Comparison of ENCODE assay signal across 10 mouse cellular contexts in genomic region chr16:89958982-89959381, GRCm38 (mm10).
DNase-seq lines count a peak whose midpoint lies in the region; ATAC-seq lines count a peak whose summit lies in the region.
"Had no signal": no experiment of that assay in that cellular context is flagged by ENCODE, and none has a peak within 500 bp of the region (broad histone marks: within the 10 kb centered on the region; RNA-seq: fewer than 3 reads in every experiment).

No protein-coding gene starts in this region.

- intact Hi-C loops in left cerebral cortex, postnatal 4 days (cut with DNase I): no loop called here

- DNase-seq in heart, adult 11 months: peak; percentile 81
- no peak for DNase-seq in heart, adult 18-20 months
- DNase-seq in neural tube, embryonic 11.5 days (ENCODE audit: low spot score): peak; percentile 27
- no peak for DNase-seq in neural tube, embryonic 10.5 days (ENCODE audit: extremely low spot score, low spot score)
- peak; percentile 19 for DNase-seq in kidney, postnatal 14 days
- DNase-seq in layer of hippocampus, postnatal 36 days: no peak
- no peak for DNase-seq in left cerebral cortex, postnatal 4 days

- no peaks in the 10 kb centered on the region for H3K9me3 ChIP-seq in neural tube, embryonic 11.5 days (ENCODE audit: control insufficient read depth, low read length)
- H3K9me3 ChIP-seq in stomach, embryonic 15.5 days: no peaks in the 10 kb centered on the region
- H3K9me3 ChIP-seq: forebrain, embryonic 15.5 days had no signal

- no peaks in the 10 kb centered on the region for H3K27me3 ChIP-seq in neural tube, embryonic 11.5 days (ENCODE audit: control insufficient read depth, insufficient read depth, low read length)
- no peaks in the 10 kb centered on the region; the same call in 1 of the 2 replicates for H3K27me3 ChIP-seq in stomach, embryonic 15.5 days (replicated peaks)
- H3K27me3 ChIP-seq: forebrain, embryonic 15.5 days had no signal

- no peak overlapping the region for H3K9ac ChIP-seq in neural tube, embryonic 11.5 days (ENCODE audit: low read length)
- H3K9ac ChIP-seq in stomach, embryonic 15.5 days: no peak overlapping the region
- H3K9ac ChIP-seq: forebrain, embryonic 15.5 days had no signal

- H3K4me2 ChIP-seq in neural tube, embryonic 11.5 days (ENCODE audit: low read depth): no peak overlapping the region
- H3K4me2 ChIP-seq in stomach, embryonic 15.5 days: peak overlapping the region; percentile 85
- H3K4me2 ChIP-seq: forebrain, embryonic 15.5 days had no signal

- no peak for ATAC-seq in neural tube, embryonic 11.5 days (ENCODE audit: insufficient read depth, low FRiP score, low TSS enrichment)
- ATAC-seq in stomach, embryonic 15.5 days (ENCODE audit: insufficient read depth, low FRiP score, low read depth): no peak
- ATAC-seq: activated CD4-positive, CD25-positive, alpha-beta regulatory T cell, adult 4 months; forebrain, embryonic 15.5 days had no signal

- no peak overlapping the region for H3K27ac ChIP-seq in neural tube, embryonic 11.5 days (ENCODE audit: low read depth, low read length)
- no peak overlapping the region for H3K27ac ChIP-seq in stomach, embryonic 15.5 days
- H3K27ac ChIP-seq: forebrain, embryonic 15.5 days had no signal

- 31% methylated on average over 12 of the region's 12 CpGs for WGBS in neural tube, embryonic 11.5 days
- WGBS in stomach, embryonic 15.5 days: 25% methylated on average over 12 of the region's 12 CpGs

- H3K4me1 ChIP-seq in neural tube, embryonic 11.5 days (ENCODE audit: control insufficient read depth, insufficient read depth, low read length): peaks cover 4% of the 10 kb centered on the region; the same call in 1 of the 2 replicates
- H3K4me1 ChIP-seq in stomach, embryonic 15.5 days: peaks cover 16% of the 10 kb centered on the region; the same call in 1 of the 2 replicates

- no peaks in the 10 kb centered on the region for H3K36me3 ChIP-seq in neural tube, embryonic 11.5 days (ENCODE audit: control insufficient read depth, insufficient read depth, low read length)
- no peaks in the 10 kb centered on the region for H3K36me3 ChIP-seq in stomach, embryonic 15.5 days
- H3K36me3 ChIP-seq: forebrain, embryonic 15.5 days had no signal

- no peak overlapping the region for H3K4me3 ChIP-seq in neural tube, embryonic 11.5 days (ENCODE audit: low read depth, low read length)
- H3K4me3 ChIP-seq in stomach, embryonic 15.5 days (replicated peaks): peak overlapping the region; percentile 52
- H3K4me3 ChIP-seq: forebrain, embryonic 15.5 days had no signal

Comparison
In these comparisons a context has a peak if more than half of its experiments do, and no peak if none do; other contexts are left out.
1. DNase-seq: peak in heart, adult 11 months (single experiment), neural tube, embryonic 11.5 days (single experiment) and kidney, postnatal 14 days (single experiment); none in heart, adult 18-20 months (0 of 2), neural tube, embryonic 10.5 days (single experiment), layer of hippocampus, postnatal 36 days (0 of 2) and left cerebral cortex, postnatal 4 days (single experiment).